Mouse (Mus musculus) frontal cortex, adult (tissue): ENCODE results near the gene Grm3.
A peak's percentile ranks its signal among the peaks of the same experiment; 100 is the strongest.

Experiments
- ATAC-seq: cut with Nextera tagmentation; 2 replicates; pipeline ENCODE4 v1.9.2; 2017; ENCODE audit warnings: mild to moderate bottlenecking, moderate library complexity, mixed read lengths; ENCODE audit not compliant: low TSS enrichment

Gene Grm3

GRCm38 (mm10) chr5:9623095-9623459, 101.9 kb downstream of the Grm3 start:
- ATAC-seq, result peak; percentile 14; the same call in 1 of the 2 replicates

DNA sequence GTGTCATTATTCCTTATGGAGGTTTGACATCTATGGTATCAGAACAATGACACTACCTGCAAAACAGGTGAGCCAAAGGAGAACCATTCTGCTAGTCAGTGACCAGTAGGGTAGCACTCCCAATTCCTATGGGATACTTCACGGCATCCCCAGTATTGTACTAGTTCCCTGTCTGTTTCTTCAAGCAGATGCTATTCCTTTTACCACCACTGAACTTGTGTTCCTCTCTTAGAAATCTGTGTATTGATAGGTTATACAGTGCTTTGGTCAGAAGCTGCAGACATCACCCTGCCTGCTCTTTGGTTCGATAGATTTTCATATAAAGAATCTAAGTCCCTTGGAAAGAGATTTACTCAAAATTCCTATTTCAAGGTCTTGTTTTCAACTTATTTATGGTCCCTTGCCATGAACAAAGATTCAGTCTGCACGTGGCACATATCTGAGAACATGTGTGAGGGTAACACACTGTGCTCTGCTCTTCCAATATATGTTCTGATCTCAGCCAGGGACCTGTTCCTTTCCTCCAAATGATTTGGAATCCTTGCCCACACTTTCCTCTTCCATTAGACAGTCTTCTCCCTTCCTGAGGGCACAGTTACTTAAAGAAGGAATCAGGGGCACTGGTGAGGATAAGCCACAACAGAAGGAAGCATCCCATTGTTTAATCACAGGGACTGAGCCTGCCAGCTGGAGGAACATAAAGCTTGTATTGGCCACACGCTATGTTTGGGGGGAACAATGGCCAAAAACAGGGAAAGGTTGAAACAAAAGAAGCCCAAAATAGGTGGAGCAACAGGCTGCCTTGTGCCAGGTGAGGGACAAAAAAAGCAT, 102.5 kb downstream of the Grm3 start:
- ATAC-seq, result no peak; the same call in 1 of the 2 replicates

DNA sequence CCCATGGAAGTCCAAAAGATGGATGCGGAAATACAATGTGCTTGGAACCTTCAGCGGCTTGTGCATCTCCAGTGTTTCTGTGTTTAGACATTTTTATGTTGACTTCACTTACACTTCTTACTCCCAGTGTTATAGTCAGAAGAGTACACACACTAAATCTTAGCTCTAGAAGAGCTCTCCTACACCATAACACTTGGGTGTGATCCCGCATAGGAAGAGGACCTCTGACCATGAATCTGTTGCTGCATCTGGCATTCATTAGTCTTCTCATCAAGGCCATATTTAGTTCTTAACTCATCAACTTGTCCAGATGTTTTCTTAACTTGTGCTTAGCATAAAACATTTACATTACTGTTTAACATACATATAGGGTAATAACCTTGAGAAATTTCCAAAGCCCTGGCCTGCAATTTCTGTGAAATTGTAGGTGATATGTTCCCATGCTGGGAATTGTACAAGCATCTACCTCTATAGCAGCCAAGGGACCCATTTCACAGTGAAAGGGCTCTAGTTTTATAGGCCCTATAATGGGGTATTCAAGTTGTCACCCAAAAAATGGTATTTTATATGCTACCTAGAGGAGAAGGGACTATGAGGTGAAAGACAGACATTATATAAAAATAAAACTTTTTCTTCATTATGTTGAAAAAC, 103.4 kb downstream of the Grm3 start:
- ATAC-seq, result no peak

DNA sequence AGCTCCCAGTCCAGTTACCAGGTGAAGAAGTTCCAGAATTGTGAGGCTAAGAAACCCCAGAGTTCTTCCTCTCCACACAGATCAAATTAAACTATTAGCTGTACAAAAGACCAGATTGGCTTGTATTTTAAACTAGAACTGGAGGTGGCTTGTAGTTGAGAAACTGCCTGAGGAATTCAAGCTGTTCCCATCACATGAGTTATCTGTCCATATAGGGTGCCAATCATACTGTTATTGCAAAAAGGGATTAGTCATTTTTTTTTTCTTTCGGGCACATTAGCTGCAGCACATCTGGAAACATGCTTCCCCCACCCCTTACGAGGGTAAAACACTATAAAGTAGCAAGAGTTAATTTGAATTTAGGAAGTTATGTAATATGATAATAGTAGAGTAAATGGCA, 145.9 kb downstream of the Grm3 start:
- ATAC-seq, result peak; percentile 59; the same call in 1 of the 2 replicates

- ATAC-seq, result peak; percentile 76
These were observed 146.4 kb downstream of the Grm3 start for GRCm38 (mm10) chr5:9578571-9578970.

DNA sequence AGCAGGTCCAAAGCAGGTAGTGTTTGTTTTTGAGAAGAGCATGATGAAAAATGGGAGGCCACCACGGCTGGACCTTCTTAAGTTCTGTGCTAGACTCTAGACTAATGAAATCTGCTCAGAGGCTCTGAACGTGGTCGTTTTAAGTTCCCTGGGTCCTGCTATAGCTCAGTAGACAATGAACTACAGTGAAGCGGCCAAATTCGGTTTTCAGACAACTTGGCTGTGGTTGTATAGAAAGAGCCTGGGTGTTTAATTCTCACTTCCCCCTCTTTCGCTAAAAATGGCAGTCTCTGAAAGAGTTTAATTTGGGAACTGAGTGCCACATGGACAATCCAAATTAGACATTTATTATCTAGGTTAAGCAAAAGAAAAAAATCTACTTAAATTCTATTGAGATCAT, 154.0 kb downstream of the Grm3 start:
- ATAC-seq, result peak; percentile 83

DNA sequence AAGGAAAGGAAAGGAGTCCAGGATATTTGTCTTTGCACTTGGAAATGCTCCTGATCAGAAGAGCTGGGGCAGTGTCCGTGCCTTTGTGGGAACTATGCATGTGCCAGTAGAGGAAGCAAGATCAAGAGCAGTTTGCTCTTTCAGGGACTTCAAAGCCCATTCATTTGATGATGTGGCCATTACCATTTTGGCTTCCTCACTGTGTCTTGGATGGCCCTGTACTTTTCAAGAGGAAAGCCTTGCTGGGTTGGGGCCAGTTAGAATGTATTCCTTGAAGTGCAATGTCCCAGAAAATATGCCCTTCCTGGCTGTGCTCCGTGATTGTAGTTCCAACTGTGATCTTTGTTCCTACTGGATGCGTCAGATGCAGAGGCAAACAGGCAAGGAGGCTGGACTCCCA, 167.3 kb downstream of the Grm3 start:
- peak; percentile 80 for ATAC-seq

GRCm38 (mm10) chr5:9540822-9541557, 184.0 kb downstream of the Grm3 start:
- peak; percentile 92 for ATAC-seq

DNA sequence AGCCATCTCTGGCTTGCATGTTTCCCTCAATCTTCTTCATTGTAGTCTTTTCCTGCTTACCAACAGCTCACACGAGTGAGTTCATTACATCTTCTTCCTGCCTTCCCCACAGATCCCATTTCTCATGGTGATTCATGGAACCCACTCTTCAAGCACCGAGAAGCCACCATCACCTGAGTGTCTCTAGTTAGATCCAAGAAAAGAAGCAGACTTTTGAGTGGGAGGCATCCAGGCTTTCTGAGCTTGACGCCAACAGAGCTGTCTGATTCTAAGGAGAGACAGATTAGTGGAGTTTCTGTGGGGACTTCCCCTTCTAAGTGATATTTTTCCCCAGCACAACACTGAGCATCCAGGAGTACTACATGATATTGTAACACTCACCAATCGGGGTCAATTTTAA, 199.5 kb downstream of the Grm3 start:
- peak; percentile 84 for ATAC-seq

DNA sequence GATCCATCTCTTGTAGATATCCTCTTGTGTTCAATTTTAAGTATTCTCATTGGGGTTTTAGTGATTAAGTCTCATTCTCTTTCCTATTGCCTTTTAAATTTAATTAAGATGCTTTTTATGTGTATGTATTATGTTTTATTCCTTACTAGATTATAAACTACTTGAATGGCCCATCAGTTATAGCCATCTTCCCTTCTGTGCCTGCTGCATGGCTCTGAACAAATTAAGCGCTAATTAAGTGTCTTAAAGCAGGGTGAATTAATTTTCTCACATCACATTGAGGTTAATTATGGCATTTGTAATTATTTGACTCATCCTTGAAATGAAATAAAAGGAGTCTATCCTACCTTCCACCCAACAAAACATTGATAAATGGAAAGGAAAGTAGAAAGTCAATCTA, 213.9 kb downstream of the Grm3 start:
- no peak for ATAC-seq

GRCm38 (mm10) chr5:9497235-9497634, 227.7 kb downstream of the Grm3 start:
- ATAC-seq, result no peak

DNA sequence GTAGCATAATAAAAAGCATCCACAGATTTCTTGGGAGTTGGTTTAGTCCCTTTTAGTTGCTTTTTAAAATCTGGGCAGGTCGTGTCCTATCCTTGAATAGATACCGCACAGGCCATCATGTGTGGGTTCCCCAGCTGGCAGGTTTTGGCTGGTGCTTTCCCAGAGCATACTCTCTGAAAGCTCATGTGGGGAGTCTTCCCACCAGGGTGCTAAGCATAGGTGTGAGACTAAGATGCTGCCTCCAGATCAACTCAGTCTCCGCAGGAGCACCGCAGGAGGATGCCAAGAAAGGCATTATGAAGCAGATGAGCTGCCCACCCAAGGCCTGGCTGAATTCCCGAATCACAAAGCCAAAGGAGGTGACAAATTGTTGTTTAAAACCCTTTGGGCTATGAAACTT, 229.5 kb downstream of the Grm3 start:
- ATAC-seq, result peak; percentile 94

- ATAC-seq, result no peak
These were observed 247.4 kb downstream of the Grm3 start for GRCm38 (mm10) chr5:9477587-9477986.

- ATAC-seq, result peak; percentile 86
These were observed 271.7 kb downstream of the Grm3 start for GRCm38 (mm10) chr5:9453298-9453697.

- ATAC-seq, result peak; percentile 84
These were observed 275.4 kb downstream of the Grm3 start for GRCm38 (mm10) chr5:9449570-9449969.

DNA sequence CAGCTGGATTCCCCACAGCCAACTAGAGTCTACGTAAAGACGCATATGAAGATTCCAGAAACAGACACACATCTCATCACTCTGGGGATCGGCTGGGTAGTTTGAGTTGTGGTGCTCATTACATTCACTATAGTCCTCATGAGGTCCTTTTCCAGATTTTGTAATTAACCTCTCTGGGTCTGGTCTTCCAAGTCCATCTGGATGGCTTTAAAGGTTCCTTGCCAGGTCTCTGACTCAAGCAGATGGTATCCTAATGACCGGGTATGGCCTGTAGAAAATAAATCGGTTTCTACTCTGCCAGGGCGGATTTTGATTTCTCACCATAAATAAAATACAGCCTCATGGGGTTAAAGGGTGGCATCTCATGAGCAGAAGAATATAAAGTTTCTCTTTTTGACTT, 276.0 kb downstream of the Grm3 start:
- no peak for ATAC-seq

DNA sequence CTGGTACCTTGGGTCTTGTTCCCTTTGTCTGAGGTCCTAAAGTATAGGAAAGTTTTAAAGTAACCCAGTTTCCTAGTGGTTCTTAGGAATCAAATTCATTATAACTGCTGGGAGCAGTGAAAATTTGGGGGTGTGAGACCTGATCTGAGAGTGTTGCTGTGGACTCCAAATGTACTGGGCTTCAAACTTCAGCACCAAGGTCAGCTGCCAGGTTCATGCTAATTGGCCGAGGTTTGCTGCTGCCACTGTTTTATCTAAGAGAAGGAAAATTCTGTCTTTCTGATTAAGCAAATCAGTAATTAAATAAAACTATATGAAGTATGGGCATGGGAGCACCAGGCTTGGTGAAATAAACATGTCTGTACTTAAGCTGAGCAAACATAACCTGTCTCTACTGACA, 278.8 kb downstream of the Grm3 start:
- no peak for ATAC-seq
